Mouse (Mus musculus) lung, postnatal 0 days (tissue): ENCODE results near the gene Cyp2s1. TPM values are rescaled to one million over a fixed set of nuclear protein-coding genes. Genes with fewer than 3 reads are reported as not detected.

Source experiments
- ATAC-seq: fragments of 200-750 bp; cut with Nextera tagmentation; 2 replicates; pipeline ENCODE4 v1.8.0; 2017; ENCODE audit warnings: moderate library complexity
- DNase-seq: peaks from one replicate; pipeline ENCODE4 v3.0.0-alpha.2; 2016; ENCODE audit warnings: low spot score
- H3K27ac ChIP-seq: fragments of 300-500 bp; sonication (generic); 2 replicates; pipeline ENCODE4 v1.5.1; 2014; ENCODE audit warnings: antibody characterized with exemption, mild to moderate bottlenecking, low read length, mixed read lengths
- H3K27me3 ChIP-seq: fragments of 300-500 bp; sonication (generic); replicated peaks from 2 replicates; pipeline ENCODE4 v1.6.1; 2014; ENCODE audit warnings: low read length, mixed read lengths; ENCODE audit not compliant: insufficient read depth
- H3K36me3 ChIP-seq: fragments of 300-500 bp; sonication (generic); 2 replicates; pipeline ENCODE4 v1.6.1; 2014; ENCODE audit warnings: low read length, mixed read lengths; ENCODE audit not compliant: insufficient read depth
- H3K4me1 ChIP-seq: fragments of 300-500 bp; sonication (generic); 2 replicates; pipeline ENCODE4 v1.6.1; 2014; ENCODE audit warnings: antibody characterized with exemption, low read depth, low read length, mixed read lengths; ENCODE audit not compliant: insufficient read depth
- H3K4me2 ChIP-seq: fragments of 300-500 bp; sonication (generic); replicated peaks from 2 replicates; pipeline ENCODE4 v1.6.1; 2014; ENCODE audit warnings: low read depth, mild to moderate bottlenecking, low read length, moderate library complexity, mixed read lengths
- H3K4me3 ChIP-seq: fragments of 300-500 bp; sonication (generic); 2 replicates; pipeline ENCODE4 v1.5.1; 2014; ENCODE audit warnings: low read depth, low read length
- H3K9ac ChIP-seq: fragments of 300-500 bp; sonication (generic); replicated peaks from 2 replicates; pipeline ENCODE4 v1.6.1; 2014; ENCODE audit warnings: low read depth, mild to moderate bottlenecking
- H3K9me3 ChIP-seq: fragments of 300-500 bp; sonication (generic); 2 replicates; pipeline ENCODE4 v1.6.1; 2016; ENCODE audit warnings: low read length, mixed read lengths
- CTCF ChIP-seq: IDR thresholded peaks from 2 replicates; pipeline ENCODE4 v1.5.1; 2016; ENCODE audit warnings: antibody characterized with exemption, mild to moderate bottlenecking
- EP300 ChIP-seq: IDR thresholded peaks from 2 replicates; pipeline ENCODE4 v1.6.1; 2016; ENCODE audit warnings: antibody characterized with exemption, mild to moderate bottlenecking, control low read depth
- WGBS: fragments of 180-500 bp; shearing (Covaris S2); extraction: QIAGEN DNeasy Blood & Tissue Kit; methylation state at CpG from one replicate; pipeline ENCODE4 v1.1.7; 2014; 5-methylcytosine and 5-hydroxymethylcytosine counted together
- polyA plus RNA-seq: library from polyadenylated mRNA; unstranded; fragments of >200 nt; fragmentation: Nextera tagmentation; extraction: Ambion mirVana; gene quantifications from 2 replicates; pipeline ENCODE4 v1.2.1, GENCODE M21; 2015

Cyp2s1 gene
- polyA plus RNA-seq: 51.9 and 53.1 TPM in 2 replicates

DNA sequence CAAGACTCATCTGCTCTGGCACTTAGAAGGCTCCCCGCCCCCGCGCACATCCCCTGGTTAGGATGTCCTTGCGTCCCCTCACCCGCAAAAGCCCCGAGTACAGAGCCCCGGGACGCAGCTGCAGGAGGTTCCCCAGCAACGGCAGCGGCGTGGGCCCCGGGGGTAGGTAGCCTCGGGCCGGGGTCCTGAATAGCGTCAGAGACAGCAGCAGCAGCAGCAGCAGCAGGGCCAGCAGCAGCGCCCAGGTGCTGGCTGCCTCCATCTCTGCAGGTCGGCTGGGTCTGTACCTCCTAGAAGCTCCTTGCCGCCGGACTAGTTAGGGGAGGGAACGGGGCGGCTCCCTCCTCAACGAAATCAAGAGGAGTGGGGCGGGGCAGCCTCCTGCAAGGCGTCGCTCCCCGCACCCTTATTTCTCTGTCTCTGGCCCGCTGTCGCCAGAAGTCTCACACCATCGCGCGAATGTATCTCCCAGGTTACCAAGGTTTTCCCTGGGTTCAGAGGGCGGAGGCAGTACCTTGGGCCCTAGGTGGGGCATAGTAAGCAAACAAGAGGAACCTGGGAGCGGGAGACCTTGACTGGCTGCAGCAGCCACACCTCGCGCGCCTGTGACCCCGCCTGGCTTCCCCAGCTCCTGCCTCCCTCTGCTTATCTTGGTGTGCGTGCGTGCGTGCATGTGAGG is at the start of gene Cyp2s1:
Cyp2s1 (minus strand) TSS at position 673 of the 679 bp plus-strand sequence.
- Histone ChIP-seq H3K4me3 (peak within 1 kb of the TSS; percentile 30), H3K36me3 (no peaks in the 10 kb centered on the region), H3K4me2 (peak within 1 kb of the TSS; percentile 62), H3K9me3 (no peaks in the 10 kb centered on the region), H3K27ac (no peak within 1 kb of the TSS; the same call in 1 of the 2 replicates), H3K27me3 (peaks cover 15% of the 10 kb centered on the region; the same call in 1 of the 2 replicates), H3K9ac (peak within 1 kb of the TSS; percentile 32; the same call in 1 of the 2 replicates), H3K4me1 (peaks cover 9% of the 10 kb centered on the region; the same call in 1 of the 2 replicates)
- 5% methylated on average over 39 of the region's 40 CpGs for WGBS
- DNase-seq (peak; percentile 68), ATAC-seq (peak; percentile 85)
- no peak for TF ChIP-seq EP300
- TF ChIP-seq CTCF: no peak

DNA sequence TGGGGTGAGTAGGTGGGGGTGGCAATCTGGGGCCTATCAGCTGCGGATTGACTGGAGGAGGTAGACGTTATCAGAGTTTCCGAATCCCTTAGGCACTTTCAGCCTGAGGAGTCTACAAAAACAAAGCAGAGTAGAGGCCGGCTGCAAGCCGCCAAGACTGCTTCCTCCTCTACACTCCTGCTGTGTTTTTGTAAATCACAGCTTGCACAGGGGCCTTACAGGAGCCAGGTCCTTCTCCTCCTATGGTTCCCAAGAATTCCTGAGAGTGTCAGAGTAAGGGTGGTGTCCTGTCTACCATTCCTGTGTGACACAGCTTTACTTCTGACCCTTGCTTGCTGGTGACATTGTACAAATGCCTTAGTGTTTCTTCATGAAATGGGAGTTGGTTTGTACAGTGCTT is 48.1 kb upstream of the Cyp2s1 start:
- no peaks in the 10 kb centered on the region for H3K36me3 ChIP-seq
- 30% methylated on average over 5 of the region's 5 CpGs for WGBS
- H3K9me3 ChIP-seq: no peaks in the 10 kb centered on the region
- H3K27me3 ChIP-seq: no peaks in the 10 kb centered on the region
- no peak overlapping the region for H3K9ac ChIP-seq
- H3K4me3 ChIP-seq: no peak overlapping the region
- DNase-seq (no peak), ATAC-seq (no peak)
- no peak for TF ChIP-seq EP300
- TF ChIP-seq CTCF: no peak
- no peak overlapping the region for H3K4me2 ChIP-seq
- no peak overlapping the region for H3K27ac ChIP-seq
- H3K4me1 ChIP-seq: no peaks in the 10 kb centered on the region

DNA sequence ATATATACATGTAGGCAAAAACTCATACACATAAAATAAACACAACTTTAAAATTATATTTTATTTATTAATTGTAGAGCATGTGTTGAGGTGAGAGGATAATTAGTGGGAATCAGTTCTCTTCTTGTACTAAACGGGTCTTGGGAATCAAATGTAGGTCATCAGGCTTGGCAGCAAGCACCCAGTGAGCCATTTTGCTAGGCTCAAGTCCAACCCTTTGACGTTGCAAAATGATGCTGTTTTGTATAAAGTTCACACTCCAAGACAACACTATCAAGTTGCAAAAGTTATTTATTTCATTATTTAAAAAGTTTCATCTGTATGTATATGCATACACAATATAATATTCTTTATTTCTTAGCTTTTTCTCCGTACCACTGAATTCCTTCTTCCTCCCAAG is 47.0 kb upstream of the Cyp2s1 start:
- no peak for TF ChIP-seq CTCF
- no peak for TF ChIP-seq EP300
- no peak overlapping the region for H3K27ac ChIP-seq
- H3K9me3 ChIP-seq: no peaks in the 10 kb centered on the region
- no peak overlapping the region for H3K4me2 ChIP-seq
- H3K9ac ChIP-seq: no peak overlapping the region
- DNase-seq (no peak), ATAC-seq (no peak)
- 68% methylated on average over 3 of the region's 3 CpGs for WGBS
- no peaks in the 10 kb centered on the region for H3K4me1 ChIP-seq
- no peaks in the 10 kb centered on the region for H3K36me3 ChIP-seq
- no peaks in the 10 kb centered on the region for H3K27me3 ChIP-seq
- no peak overlapping the region for H3K4me3 ChIP-seq

DNA sequence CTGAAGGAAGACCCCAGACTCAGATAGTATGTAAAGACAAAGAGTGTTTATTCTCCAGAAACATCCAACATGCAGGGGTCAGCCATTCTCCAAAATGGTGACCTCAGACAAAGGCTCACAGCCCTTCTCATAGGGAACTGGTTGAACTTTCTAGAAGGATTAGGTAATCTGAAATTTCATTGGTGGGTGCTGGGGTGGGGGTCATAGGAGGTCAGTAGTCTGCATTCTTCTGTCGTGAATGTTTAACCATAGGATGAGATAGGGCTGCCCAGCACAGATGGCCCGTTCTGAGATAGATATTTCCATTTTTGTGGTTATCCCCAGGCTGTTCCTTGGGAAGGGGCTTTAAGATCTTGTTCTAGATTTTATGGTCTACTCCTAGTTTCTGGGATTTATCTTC is 45.7 kb upstream of the Cyp2s1 start:
- Histone ChIP-seq H3K27ac (no peak overlapping the region), H3K4me3 (no peak overlapping the region), H3K4me1 (no peaks in the 10 kb centered on the region), H3K27me3 (no peaks in the 10 kb centered on the region), H3K36me3 (no peaks in the 10 kb centered on the region), H3K9ac (no peak overlapping the region), H3K9me3 (no peaks in the 10 kb centered on the region), H3K4me2 (no peak overlapping the region)
- ATAC-seq (no peak), DNase-seq (no peak)
- WGBS: 45% methylated on average over 2 of the region's 2 CpGs
- no peak for TF ChIP-seq EP300
- TF ChIP-seq CTCF: no peak

DNA sequence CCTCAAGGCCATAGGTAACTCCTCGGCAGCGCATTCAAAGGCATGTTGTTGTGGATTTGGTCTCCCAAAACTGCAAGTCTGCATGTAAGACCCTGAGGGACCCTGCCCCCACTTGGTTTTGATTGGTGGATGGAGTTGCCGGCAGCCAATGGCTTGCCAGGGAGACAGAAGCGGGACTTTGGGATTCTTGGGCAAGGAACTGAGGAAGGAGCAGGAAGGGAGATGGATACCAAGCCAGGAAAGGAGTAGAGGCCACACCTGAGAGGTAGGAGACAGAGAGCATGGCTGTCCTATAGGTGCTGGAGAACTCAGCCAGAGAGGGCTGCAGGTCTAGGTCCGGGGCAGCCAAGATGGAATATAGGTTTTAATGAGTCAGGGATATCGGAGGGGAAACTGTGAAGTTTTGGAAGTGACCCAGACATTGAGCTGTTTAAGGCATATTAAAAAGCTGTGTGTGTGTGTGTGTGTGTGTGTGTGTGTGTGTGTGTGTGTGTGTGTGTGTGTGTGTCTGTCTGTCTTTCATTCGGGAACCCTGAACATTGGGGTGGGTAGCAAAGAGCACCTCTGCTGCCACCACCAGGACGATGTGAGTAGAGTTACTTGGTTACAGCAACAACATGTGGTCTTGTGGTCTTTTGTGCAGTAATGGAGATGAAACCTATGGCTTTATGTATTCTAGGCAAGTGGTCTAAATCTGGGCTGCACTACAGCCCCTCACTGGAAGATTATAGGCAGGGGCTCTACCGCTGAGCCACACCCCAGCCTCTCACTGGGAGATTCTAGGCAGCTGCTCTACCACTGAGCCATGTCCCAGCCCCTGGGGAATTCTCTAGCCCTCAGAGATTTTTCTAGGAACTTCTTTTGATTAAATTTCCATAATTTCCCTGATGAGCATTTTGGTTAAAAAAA is 43.5 kb upstream of the Cyp2s1 start:
- ATAC-seq (no peak), DNase-seq (no peak)
- Histone ChIP-seq H3K4me3 (no peak overlapping the region), H3K4me2 (no peak overlapping the region), H3K27me3 (no peaks in the 10 kb centered on the region), H3K36me3 (no peaks in the 10 kb centered on the region), H3K9ac (no peak overlapping the region), H3K9me3 (no peaks in the 10 kb centered on the region), H3K27ac (no peak overlapping the region), H3K4me1 (no peaks in the 10 kb centered on the region)
- TF ChIP-seq CTCF (peak; percentile 56), EP300 (no peak)
- WGBS: 22% methylated on average over 9 of the region's 9 CpGs

DNA sequence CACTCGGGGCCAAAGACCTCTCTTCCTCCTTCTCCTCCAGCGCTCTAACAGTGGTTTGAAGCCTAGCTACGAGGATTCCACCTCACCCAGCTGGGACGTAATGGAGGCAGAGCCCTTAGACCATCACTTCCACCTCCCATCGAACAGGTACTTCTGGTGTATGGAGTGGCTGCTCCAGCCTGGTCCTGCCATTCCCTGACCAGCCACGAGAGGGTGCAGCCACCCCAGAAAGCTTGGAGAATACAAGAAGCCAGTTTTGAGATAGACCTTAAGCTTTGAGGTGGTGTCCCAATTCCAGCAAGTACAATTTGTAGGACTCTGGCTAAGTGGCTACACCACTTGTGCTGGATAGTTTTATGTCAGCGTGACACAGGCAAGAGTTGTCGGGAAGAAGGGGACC is 38.4 kb upstream of the Cyp2s1 start:
- no peaks in the 10 kb centered on the region for H3K4me1 ChIP-seq
- TF ChIP-seq EP300: no peak
- peak; percentile 89 for TF ChIP-seq CTCF
- H3K4me3 ChIP-seq: no peak overlapping the region
- no peaks in the 10 kb centered on the region for H3K27me3 ChIP-seq
- H3K9me3 ChIP-seq: no peaks in the 10 kb centered on the region
- ATAC-seq (peak; percentile 47), DNase-seq (peak; percentile 65)
- no peak overlapping the region for H3K27ac ChIP-seq
- H3K9ac ChIP-seq: no peak overlapping the region
- no peaks in the 10 kb centered on the region for H3K36me3 ChIP-seq
- H3K4me2 ChIP-seq: no peak overlapping the region
- 31% methylated on average over 8 of the region's 8 CpGs for WGBS
